Mouse (Mus musculus): ENCODE results near the gene Trim59.
"Not testable (repeated sequence)": the region's sequence is repeated elsewhere in the genome, so short reads cannot be mapped to it uniquely, and the experiment has no call there.

- not testable (repeated sequence) for TF ChIP-seq POLR2A (IDR thresholded peaks at IDR 0.05; ENCODE audit: insufficient read depth, low read depth, low read length); CTCF (IDR thresholded peaks at IDR 0.05)
Observed at GRCm38 (mm10) chr3:69018635-69019034, 25.9 kb downstream of the Trim59 start.

All from heart, adult 2 months (tissue).